Mouse (Mus musculus) liver, postnatal 0 days (tissue): ENCODE data around the gene Me3. TPM values are rescaled to one million over a fixed set of nuclear protein-coding genes. Genes with fewer than 3 reads are reported as not detected.

ENCODE experiments used
- ATAC-seq: fragments of 200-750 bp; cut with Nextera tagmentation; 2 replicates; pipeline ENCODE4 v1.8.0; 2017; ENCODE audit warnings: mild to moderate bottlenecking, moderate library complexity
- DNase-seq: peaks from one replicate; pipeline ENCODE4 v3.0.0-alpha.2; 2016
- H3K27ac ChIP-seq: fragments of 300-500 bp; sonication (generic); 2 replicates; pipeline ENCODE4 v1.5.1; 2014; ENCODE audit warnings: antibody characterized with exemption, moderate library complexity, mild to moderate bottlenecking, low read depth
- H3K27me3 ChIP-seq: fragments of 300-500 bp; sonication (generic); 2 replicates; pipeline ENCODE4 v1.6.1; 2014; ENCODE audit warnings: low read length, control low read depth, mixed read lengths; ENCODE audit not compliant: insufficient read depth
- H3K36me3 ChIP-seq: fragments of 300-500 bp; sonication (generic); replicated peaks from 2 replicates; pipeline ENCODE4 v1.6.1; 2014; ENCODE audit warnings: mild to moderate bottlenecking, control low read depth, low read length, moderate library complexity, mixed read lengths; ENCODE audit not compliant: insufficient read depth
- H3K4me1 ChIP-seq: fragments of 300-500 bp; sonication (generic); 2 replicates; pipeline ENCODE4 v1.6.1; 2014; ENCODE audit warnings: antibody characterized with exemption, mild to moderate bottlenecking, control low read depth; ENCODE audit not compliant: insufficient read depth
- H3K4me2 ChIP-seq: fragments of 300-500 bp; sonication (generic); 2 replicates; pipeline ENCODE4 v1.6.1; 2014; ENCODE audit warnings: low read depth, mild to moderate bottlenecking, low read length, moderate library complexity, mixed read lengths
- H3K4me3 ChIP-seq: fragments of 300-500 bp; sonication (generic); 2 replicates; pipeline ENCODE4 v1.5.1; 2014; ENCODE audit warnings: low read depth, low read length
- H3K9ac ChIP-seq: fragments of 300-500 bp; sonication (generic); replicated peaks from 2 replicates; pipeline ENCODE4 v1.6.1; 2014; ENCODE audit warnings: mild to moderate bottlenecking, moderate library complexity
- H3K9me3 ChIP-seq: fragments of 300-500 bp; sonication (generic); 2 replicates; pipeline ENCODE4 v1.6.1; 2016; ENCODE audit warnings: mild to moderate bottlenecking, control low read depth, low read length, mixed read lengths
- CTCF ChIP-seq: sonication (generic); IDR thresholded peaks from 2 replicates; pipeline ENCODE4 v1.5.1; 2016; ENCODE audit warnings: antibody characterized with exemption, low read depth
- EP300 ChIP-seq: IDR thresholded peaks from 2 replicates; pipeline ENCODE4 v1.6.1; 2016; ENCODE audit warnings: antibody characterized with exemption, low read depth, mild to moderate bottlenecking
- WGBS: fragments of 180-500 bp; shearing (Covaris S2); extraction: QIAGEN DNeasy Blood & Tissue Kit; methylation state at CpG from one replicate; pipeline ENCODE4 v1.1.7; 2014; ENCODE audit not compliant: insufficient replicate concordance; 5-methylcytosine and 5-hydroxymethylcytosine counted together
- polyA plus RNA-seq: library from polyadenylated mRNA; unstranded; fragments of >200 nt; fragmentation: Nextera tagmentation; extraction: Ambion mirVana; gene quantifications from 2 replicates; pipeline ENCODE4 v1.2.1, GENCODE M21; 2015

The Me3 gene
- polyA plus RNA-seq, 1 experiment from 2014 or later = 0.34 TPM

- Histone ChIP-seq H3K36me3 (no peaks in the 10 kb centered on the region), H3K4me3 (no peak overlapping the region), H3K4me1 (no peaks in the 10 kb centered on the region), H3K9me3 (no peaks in the 10 kb centered on the region), H3K27me3 (no peaks in the 10 kb centered on the region), H3K9ac (no peak overlapping the region), H3K4me2 (no peak overlapping the region), H3K27ac (no peak overlapping the region)
- WGBS = 50% methylated on average over 3 of the region's 3 CpGs
- DNase-seq (no peak), ATAC-seq (no peak)
- no peak for TF ChIP-seq EP300
- no peak for TF ChIP-seq CTCF
These were observed 218.3 kb downstream of the Me3 start for GRCm38 (mm10) chr7:89850510-89850909.

- Histone ChIP-seq H3K36me3 (no peaks in the 10 kb centered on the region), H3K4me1 (no peaks in the 10 kb centered on the region), H3K27ac (no peak overlapping the region), H3K4me2 (no peak overlapping the region), H3K9ac (no peak overlapping the region), H3K4me3 (no peak overlapping the region), H3K27me3 (no peaks in the 10 kb centered on the region), H3K9me3 (no peaks in the 10 kb centered on the region)
- 72% methylated on average over 10 of the region's 10 CpGs for WGBS
- ATAC-seq (no peak), DNase-seq (no peak)
- no peak for TF ChIP-seq CTCF
- no peak for TF ChIP-seq EP300
These were observed 220.2 kb downstream of the Me3 start for GRCm38 (mm10) chr7:89852158-89853095.

DNA sequence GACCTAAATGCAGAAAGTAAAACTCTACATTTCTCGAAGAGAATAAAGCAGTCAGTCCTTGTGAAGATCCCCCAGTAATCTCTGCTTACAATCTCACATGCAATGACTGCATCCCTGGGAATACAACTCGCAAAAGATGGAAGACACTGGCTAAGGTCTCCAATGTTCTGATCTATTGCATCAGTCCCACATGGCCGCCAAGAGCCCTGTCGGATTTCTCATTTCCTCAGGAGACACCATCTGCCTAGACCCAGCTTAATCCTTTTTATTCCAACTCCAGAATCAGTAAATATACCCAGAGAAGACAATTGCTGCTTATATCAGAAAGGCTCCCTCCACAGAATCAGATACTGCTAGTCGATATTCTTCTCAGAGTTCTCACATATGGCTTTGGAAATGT, 220.9 kb downstream of the Me3 start:
- H3K27ac ChIP-seq = no peak overlapping the region
- no peaks in the 10 kb centered on the region for H3K27me3 ChIP-seq
- no peaks in the 10 kb centered on the region for H3K9me3 ChIP-seq
- no peak for DNase-seq
- H3K4me1 ChIP-seq = no peaks in the 10 kb centered on the region
- no peak overlapping the region for H3K4me2 ChIP-seq
- ATAC-seq = no peak
- no peak overlapping the region for H3K9ac ChIP-seq
- no peak overlapping the region for H3K4me3 ChIP-seq
- 81% methylated on average over 5 of the region's 5 CpGs for WGBS
- TF ChIP-seq EP300 (no peak), CTCF (no peak)
- H3K36me3 ChIP-seq = no peaks in the 10 kb centered on the region

GRCm38 (mm10) chr7:89855196-89855595, 223.0 kb downstream of the Me3 start:
- Histone ChIP-seq H3K9ac (no peak overlapping the region), H3K4me3 (no peak overlapping the region), H3K4me1 (no peaks in the 10 kb centered on the region), H3K36me3 (no peaks in the 10 kb centered on the region), H3K27me3 (no peaks in the 10 kb centered on the region), H3K4me2 (no peak overlapping the region), H3K9me3 (no peaks in the 10 kb centered on the region), H3K27ac (no peak overlapping the region)
- DNase-seq = no peak
- ATAC-seq = no peak
- WGBS = 48% methylated on average over 1 of the region's 1 CpGs
- no peak for TF ChIP-seq EP300
- TF ChIP-seq CTCF = no peak

DNA sequence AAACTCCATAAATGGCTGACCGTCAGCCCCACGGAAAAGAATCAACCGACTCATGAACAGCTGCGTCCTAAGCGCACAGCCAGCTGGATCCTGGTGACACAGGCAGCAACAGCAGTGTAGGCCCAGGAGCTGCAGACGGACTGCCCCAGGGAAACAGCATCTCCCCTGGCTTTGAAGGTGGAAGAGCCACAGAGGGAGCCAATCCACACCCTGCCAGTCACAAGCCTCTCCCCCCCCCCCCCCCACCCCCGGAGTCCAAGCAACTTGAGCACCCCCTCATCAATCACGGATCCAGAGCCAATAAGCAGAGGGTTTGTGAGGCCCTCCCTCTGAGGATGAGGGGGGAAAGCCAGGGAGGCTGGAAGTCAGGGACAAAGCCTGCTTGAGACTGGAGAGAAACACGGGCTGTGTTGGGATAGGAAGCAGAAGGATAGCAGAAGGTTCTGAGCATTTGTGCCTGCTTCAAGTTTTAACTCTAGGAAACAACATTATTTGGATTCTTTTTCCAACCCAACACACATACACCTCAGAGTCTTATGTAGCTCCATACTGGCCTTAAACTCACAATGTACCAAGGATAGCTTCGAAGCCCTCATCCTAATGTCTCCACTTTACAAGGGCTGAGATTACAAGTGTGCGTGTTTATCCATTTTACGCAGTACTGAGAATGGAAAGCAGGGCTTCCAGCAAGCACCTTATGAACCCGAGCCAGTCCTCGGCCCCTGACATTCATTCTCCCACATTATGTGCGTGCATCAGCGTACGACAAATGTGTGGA, 224.4 kb downstream of the Me3 start:
- H3K27ac ChIP-seq = no peak overlapping the region
- WGBS = 64% methylated on average over 17 of the region's 17 CpGs
- ATAC-seq (no peak), DNase-seq (no peak)
- no peak overlapping the region for H3K9ac ChIP-seq
- no peaks in the 10 kb centered on the region for H3K9me3 ChIP-seq
- H3K36me3 ChIP-seq = no peaks in the 10 kb centered on the region
- H3K4me3 ChIP-seq = no peak overlapping the region
- H3K4me1 ChIP-seq = no peaks in the 10 kb centered on the region
- H3K27me3 ChIP-seq = no peaks in the 10 kb centered on the region
- no peak for TF ChIP-seq CTCF
- TF ChIP-seq EP300 = no peak
- no peak overlapping the region for H3K4me2 ChIP-seq

- Histone ChIP-seq H3K4me1 (no peaks in the 10 kb centered on the region), H3K27ac (no peak overlapping the region), H3K27me3 (no peaks in the 10 kb centered on the region), H3K4me2 (no peak overlapping the region), H3K9ac (no peak overlapping the region), H3K4me3 (no peak overlapping the region), H3K9me3 (no peaks in the 10 kb centered on the region), H3K36me3 (no peaks in the 10 kb centered on the region)
- ATAC-seq (no peak), DNase-seq (no peak)
- TF ChIP-seq CTCF = peak; percentile 16; the same call in 1 of the 2 replicates
- no peak for TF ChIP-seq EP300
- 82% methylated on average over 1 of the region's 1 CpGs for WGBS
These were observed 232.6 kb downstream of the Me3 start for GRCm38 (mm10) chr7:89864769-89865168.
